Mouse (Mus musculus) brain, embryonic 14.5 days (tissue): ENCODE results near the gene Lasp1. TPM values are rescaled to one million over a fixed set of nuclear protein-coding genes. Genes with fewer than 3 reads are reported as not detected.

Experiments
- DNase-seq: peaks from one replicate; pipeline ENCODE4 v3.0.0-alpha.2; 2011; ENCODE audit warnings: low read depth
- CTCF ChIP-seq: fragments of 200-500 bp; IDR thresholded peaks from 2 replicates; pipeline ENCODE4 v1.5.1; 2012; ENCODE audit warnings: inconsistent platforms, mild to moderate bottlenecking, moderate library complexity, borderline replicate concordance; ENCODE audit not compliant: insufficient read depth, insufficient read length; ENCODE audit errors: extremely low read depth
- POLR2A ChIP-seq: fragments of 200-500 bp; IDR thresholded peaks from 2 replicates; pipeline ENCODE4 v1.6.1; 2012; ENCODE audit warnings: mild to moderate bottlenecking, inconsistent platforms, borderline replicate concordance; ENCODE audit not compliant: poor library complexity, insufficient read depth, insufficient read length, severe bottlenecking; ENCODE audit errors: extremely low read depth
- polyA plus RNA-seq: library from polyadenylated mRNA; depleted of rRNA; stranded (reverse); fragments of >200 nt; gene quantifications from 2 replicates; pipeline ENCODE4 v1.2.3, GENCODE M21; 2012

Lasp1 gene
- polyA plus RNA-seq, 1 experiment: 139 TPM

- TF ChIP-seq POLR2A: peak; percentile 62; the same call in 1 of the 2 replicates
- no peak for TF ChIP-seq CTCF
- DNase-seq: peak; percentile 80
Measured at GRCm38 (mm10) chr11:97799994-97800690, 1.3 kb downstream of the Lasp1 start.

- TF ChIP-seq CTCF (no peak), POLR2A (no peak)
- DNase-seq: no peak
Measured at GRCm38 (mm10) chr11:97800691-97801408, 2.0 kb downstream of the Lasp1 start.

GRCm38 (mm10) chr11:97801409-97802193 lies 2.8 kb downstream of the Lasp1 start:
- no peak for TF ChIP-seq POLR2A
- peak; percentile 49; the same call in 1 of the 2 replicates for TF ChIP-seq CTCF
- peak; percentile 62 for DNase-seq

GRCm38 (mm10) chr11:97802194-97802470 lies 3.3 kb downstream of the Lasp1 start:
- TF ChIP-seq POLR2A (no peak), CTCF (no peak)
- DNase-seq: no peak

- TF ChIP-seq CTCF: no peak
- TF ChIP-seq POLR2A: no peak
- DNase-seq: no peak
Measured at GRCm38 (mm10) chr11:97802495-97802894, 3.7 kb downstream of the Lasp1 start.

GRCm38 (mm10) chr11:97803847-97804246 lies 5.0 kb downstream of the Lasp1 start:
- DNase-seq: no peak
- TF ChIP-seq POLR2A: no peak

- DNase-seq: peak; percentile 90
- TF ChIP-seq CTCF (no peak), POLR2A (no peak)
Measured at GRCm38 (mm10) chr11:97804841-97805661, 6.3 kb downstream of the Lasp1 start.

GRCm38 (mm10) chr11:97805662-97806612 lies 7.1 kb downstream of the Lasp1 start:
- no peak for TF ChIP-seq CTCF
- no peak for TF ChIP-seq POLR2A
- peak; percentile 80 for DNase-seq

GRCm38 (mm10) chr11:97806613-97806964 lies 7.8 kb downstream of the Lasp1 start:
- no peak for TF ChIP-seq POLR2A
- TF ChIP-seq CTCF: no peak
- DNase-seq: no peak

- DNase-seq: no peak
- TF ChIP-seq POLR2A (no peak), CTCF (no peak)
Measured at GRCm38 (mm10) chr11:97807626-97808025, 8.8 kb downstream of the Lasp1 start.

GRCm38 (mm10) chr11:97808093-97808492 lies 9.3 kb downstream of the Lasp1 start:
- TF ChIP-seq POLR2A (no peak), CTCF (no peak)
- peak; percentile 74 for DNase-seq

- no peak for TF ChIP-seq CTCF
- no peak for TF ChIP-seq POLR2A
Measured at GRCm38 (mm10) chr11:97808621-97809234, 9.9 kb downstream of the Lasp1 start.

More at GRCm38 (mm10) chr11:97808621-97809234, 9.9 kb downstream of the Lasp1 start:
- DNase-seq: peak; percentile 58
